Mouse (Mus musculus) lung, postnatal 0 days (tissue): ENCODE results near the gene Otoa.

Source experiments
- CTCF ChIP-seq: IDR thresholded peaks from 2 replicates; pipeline ENCODE4 v1.5.1; 2016; ENCODE audit warnings: antibody characterized with exemption, mild to moderate bottlenecking
- EP300 ChIP-seq: IDR thresholded peaks from 2 replicates; pipeline ENCODE4 v1.6.1; 2016; ENCODE audit warnings: antibody characterized with exemption, mild to moderate bottlenecking, control low read depth

- TF ChIP-seq CTCF, result no peak
- peak; percentile 49; the same call in 1 of the 2 replicates for TF ChIP-seq EP300
Observed at GRCm38 (mm10) chr7:121107851-121108250, 26.4 kb downstream of the Otoa start.
